Mouse (Mus musculus) WW6 (cell line): ENCODE results near the gene Tbc1d10c.
"Not testable (repeated sequence)": the region's sequence is repeated elsewhere in the genome, so short reads cannot be mapped to it uniquely, and the experiment has no call there.

Source experiments
- DNase-seq: peaks from one replicate; pipeline ENCODE4 v3.0.0-alpha.2; 2013; ENCODE audit warnings: low read depth, low spot score

Tbc1d10c gene

DNA sequence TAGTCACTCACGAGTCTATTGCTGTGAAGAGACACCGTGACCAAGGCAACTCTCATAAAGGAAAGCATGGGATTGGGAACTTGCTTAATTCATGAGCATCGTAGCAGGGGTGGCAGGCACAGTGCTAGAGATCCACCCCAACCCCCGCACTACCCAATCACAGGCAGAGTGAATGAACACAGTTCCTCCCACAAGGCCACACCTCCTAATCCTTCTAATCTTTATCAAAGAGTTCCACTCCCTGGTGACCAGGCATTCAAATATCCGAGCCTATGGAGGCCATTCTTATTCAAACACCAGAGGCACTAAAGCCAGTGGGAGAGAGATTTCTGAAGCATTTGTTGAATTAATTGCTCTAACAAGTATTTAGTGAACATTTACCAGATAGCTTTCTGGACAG, 45.1 kb downstream of the Tbc1d10c start:
- DNase-seq: no peak

DNA sequence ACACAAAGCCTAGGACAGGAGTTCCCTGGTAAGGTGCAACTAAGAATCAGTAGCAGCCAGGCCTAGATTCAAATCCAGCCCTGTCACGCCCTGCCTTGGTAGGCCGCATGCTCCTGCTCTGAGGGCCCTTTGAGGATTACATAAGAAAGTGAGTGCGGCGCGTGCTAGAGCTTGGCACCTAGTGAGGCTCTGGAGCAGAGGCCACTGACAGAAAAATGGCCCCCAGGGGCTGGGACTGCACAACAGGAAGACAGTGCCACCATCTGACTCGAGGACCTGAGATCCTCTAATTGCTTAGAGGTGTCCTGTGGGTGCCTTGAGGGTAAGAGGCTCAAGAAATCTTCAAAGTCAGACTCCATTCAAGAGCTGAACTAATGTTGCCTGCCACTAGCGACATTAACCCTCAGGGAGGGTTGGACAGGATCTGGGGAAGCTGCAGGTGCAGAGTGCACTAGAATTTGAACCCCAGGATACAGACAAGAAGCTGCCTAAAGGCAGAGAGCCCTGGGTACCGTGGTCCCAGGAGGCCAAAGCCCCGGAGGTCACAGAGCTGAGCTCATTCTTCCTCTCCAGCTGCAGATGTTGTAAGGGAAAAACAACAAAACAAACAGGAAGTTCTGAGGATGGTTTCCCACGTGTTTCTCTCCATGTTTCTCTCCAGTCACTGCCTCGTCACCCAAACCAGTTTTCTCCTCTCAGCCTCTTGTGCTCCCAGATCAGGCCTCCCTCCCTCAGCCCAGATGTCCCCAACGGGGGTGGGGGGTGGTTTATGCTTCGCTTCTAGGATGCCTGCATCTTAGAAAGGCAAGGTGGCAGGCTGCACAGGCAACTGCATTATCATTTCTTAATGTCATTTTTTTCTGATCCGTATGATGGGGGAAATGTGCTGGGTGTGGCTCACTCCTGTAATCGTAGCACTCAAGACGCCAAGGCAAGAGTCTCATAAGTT, 46.3 kb downstream of the Tbc1d10c start:
- no peak for DNase-seq

DNA sequence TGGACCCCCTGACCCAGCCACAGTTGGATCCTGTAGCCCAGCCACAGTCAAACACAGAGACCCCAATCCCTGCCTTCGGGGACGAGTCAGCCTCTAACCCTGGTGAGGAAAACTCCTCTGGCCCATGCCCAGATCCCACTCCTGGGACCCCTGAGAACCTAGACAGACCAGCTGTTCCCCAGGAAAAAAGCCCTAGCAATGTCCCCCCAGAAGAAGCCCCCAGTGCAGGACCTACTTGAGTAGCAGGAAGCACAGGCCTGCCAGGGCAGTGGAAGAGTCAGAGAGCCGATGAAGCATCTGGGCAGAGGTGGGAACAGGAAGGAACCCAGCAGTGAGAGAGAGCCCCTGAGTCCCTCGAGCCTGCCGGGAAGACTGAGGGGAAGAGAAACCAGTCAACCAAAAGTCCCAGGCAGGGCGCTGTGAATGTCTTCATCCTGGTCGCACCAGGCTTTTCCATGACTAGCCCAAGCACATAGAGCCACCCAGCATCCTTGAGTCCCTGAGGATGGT, 47.3 kb downstream of the Tbc1d10c start, which contains the start of gene Cabp4:
Cabp4 (minus strand) TSS at position 275 of the 510 bp plus-strand sequence.
- DNase-seq: no peak

DNA sequence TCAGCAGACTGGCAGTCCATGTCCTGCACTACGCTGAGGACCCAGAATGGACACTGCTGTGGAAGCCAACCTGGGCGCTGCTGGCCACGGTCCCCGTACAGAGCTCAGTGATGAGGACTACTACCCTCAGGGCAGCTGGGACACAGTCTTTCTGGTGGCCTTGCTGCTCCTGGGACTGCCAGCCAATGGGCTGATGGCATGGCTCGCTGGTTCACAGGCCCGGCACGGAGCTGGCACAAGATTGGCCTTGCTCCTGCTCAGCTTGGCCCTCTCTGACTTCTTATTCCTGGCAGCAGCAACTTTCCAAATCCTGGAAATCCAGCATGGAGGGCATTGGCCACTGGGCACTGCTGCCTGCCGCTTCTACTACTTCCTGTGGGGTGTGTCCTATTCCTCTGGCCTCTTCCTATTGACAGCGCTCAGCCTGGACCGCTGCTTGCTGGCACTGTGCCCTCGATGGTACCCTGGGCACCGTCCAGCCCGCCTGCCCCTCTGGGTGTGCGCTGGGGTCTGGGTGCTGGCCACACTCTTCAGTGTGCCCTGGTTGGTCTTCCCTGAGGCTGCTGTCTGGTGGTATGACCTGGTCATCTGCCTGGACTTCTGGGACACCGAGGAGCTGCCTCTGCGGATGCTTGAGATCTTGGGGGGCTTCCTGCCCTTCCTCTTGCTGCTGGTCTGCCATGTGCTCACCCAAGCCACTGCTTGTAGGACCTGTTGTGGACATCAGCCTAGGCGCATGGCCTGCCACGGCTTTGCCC, 48.5 kb downstream of the Tbc1d10c start:
- DNase-seq: no peak

DNA sequence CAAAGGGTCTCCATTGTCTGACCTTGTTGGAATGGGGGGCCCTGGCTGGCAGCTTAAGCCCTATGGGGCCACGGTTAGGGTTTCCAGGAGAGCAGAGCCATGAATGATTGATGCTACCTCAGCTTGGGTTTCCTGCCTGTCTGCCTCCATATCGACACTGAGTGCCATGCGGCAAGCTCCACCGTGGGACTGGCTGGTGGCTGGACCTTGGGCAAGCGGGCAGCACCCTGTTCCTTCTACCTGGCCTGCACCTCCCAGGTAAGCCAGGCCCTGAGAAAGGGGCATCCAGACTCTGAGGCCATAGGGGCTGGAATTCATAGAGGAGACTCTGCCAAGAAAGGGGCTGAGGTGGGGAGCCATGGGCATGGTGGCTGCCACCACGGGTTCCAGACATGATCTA, 50.9 kb downstream of the Tbc1d10c start:
- DNase-seq: no peak

DNA sequence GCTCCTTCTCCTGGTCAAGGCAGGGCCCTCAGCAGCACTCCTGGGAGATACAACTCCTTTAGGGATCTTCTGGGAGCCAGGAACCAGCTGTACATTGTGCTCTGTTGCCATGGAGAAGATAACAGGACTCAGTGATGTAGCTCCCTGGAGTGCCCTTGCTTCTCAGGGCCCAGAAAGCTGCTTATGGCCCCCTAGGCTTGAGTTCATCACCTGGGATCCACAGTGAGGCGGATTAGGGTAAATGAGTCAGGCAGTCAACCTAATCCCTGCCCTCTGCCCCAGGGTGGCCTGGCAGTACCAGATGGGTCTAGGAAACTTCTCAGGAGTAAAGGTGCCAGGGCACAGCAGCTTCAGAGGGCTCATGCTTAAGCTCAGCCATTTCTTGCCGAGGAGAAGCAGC, 51.6 kb downstream of the Tbc1d10c start, which contains the start of gene Gpr152:
Gpr152 (plus strand) TSS at position 342 of the 400 bp plus-strand sequence.
- DNase-seq: no peak

DNA sequence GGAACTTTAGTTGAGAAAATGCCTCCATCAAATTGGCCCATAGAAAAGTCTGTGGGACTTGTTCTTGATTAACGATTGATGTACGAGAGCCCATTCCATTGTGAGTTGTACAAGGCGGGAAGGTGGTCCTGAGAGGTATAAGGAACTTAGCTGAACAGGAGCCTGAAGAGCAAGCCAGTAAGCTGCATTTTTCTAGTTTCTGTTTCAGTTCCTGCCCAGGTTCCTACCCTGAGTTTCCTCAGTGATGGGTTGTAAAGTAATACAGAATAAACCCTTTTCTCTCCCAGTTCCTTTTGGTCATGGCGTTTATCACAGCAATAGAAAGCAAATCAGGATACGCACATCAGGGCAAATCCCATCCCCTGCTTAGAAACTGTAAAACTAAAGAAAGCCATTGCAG, 53.2 kb downstream of the Tbc1d10c start:
- no peak for DNase-seq

DNA sequence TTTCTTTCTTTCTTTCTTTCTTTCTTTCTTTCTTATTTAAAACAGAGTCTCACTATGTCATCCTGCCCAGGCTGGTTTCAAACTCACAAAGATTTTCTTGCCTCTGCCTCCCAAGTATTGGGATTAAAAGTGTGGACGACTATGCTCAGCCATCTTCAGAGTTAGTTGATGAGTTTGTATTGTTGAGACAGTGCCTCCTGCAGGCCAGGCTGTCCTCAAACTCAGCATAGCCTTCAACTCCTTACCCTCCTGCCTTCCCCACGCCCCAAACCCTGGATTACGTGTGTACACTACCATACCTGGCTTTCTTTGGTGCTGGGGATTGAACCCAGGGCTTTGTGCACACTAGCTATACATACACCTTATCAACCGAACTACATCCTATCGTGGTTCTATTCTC, 54.6 kb downstream of the Tbc1d10c start:
- no peak for DNase-seq

DNA sequence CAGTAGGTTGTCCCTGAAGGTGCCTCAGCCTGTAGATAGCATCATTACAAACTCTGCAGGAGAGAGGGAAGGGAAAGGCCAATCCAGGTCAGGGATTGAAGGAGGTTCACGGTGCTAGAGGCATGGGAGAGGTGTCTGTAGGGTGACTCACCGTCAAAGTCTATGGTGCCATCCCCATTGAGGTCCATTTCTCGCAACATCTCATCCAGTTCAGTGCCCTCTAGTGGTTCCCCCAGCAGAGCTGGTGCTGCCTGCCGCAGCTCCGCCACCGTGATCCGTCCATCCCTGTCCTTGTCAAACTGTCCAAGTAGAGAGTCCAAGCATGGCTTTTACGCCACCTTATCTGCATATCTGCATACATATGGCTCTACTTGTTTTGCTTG, 55.1 kb downstream of the Tbc1d10c start:
- DNase-seq: not testable (repeated sequence)

DNA sequence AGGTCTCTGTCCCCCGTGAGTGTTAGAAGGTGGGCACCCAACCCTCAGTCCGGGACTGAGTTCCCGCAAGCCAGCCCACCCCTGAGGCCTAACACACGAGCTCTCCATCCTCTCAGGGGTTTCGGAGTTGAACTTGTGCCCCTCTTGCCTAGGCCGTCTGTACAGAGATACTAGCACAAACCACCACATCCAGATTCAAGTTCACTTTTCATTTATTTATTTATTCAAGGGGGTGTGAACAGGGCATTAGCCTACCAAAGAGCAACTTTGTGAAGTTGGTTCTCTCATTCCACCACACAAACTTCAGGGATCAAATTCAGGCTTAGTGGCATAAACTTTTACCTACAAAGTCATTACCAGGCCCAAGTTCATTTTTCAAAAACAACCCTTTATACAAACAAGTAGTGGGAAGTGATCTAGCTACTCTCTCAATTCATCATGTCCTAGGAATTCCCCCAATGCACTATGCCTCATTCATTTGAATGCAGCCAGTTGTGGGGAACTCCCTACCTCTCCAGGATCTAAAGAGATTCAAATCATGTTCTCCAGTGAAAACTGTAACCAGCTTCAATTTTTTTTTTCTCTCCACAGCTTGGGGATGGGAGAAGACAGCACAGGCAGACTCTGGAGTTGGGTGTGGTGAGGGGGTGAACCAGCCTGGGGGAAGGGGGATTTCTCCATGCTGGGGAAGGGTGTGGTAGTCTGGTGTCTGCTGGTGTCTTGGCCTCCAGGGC, 55.7 kb downstream of the Tbc1d10c start:
- DNase-seq: not testable (repeated sequence)

DNA sequence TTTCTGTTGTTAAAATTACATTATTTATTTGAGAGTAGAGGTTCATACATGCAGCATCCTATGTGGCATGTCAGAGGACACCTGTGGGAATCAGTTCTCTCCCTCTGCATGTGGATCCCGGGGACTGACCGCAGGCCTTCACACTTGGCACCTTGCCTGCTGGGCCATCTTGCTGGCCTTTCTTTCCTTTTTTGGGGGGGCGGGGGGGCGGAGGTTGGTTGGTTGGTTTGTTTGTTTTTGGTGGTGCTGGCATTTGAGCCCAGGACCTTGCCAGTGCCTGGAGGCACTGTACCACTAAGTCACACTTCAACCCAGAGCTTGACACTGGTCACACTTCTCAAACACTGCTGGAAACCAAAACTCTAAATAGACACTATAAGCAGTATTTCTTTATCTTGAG, 56.7 kb downstream of the Tbc1d10c start:
- no peak for DNase-seq
